Mouse (Mus musculus) kidney, adult 10 weeks (tissue): Measurements from ENCODE around the gene Aadacl2. TPM values are rescaled to one million over a fixed set of nuclear protein-coding genes. Genes with fewer than 3 reads are reported as not detected.

ENCODE experiments used
- polyA plus RNA-seq: library from polyadenylated mRNA; stranded (reverse); fragments of 350-450 nt; fragmentation: Illumina TruSeq; extraction: RNeasy Lipid Tissue Mini Kit (QIAGEN cat#74804); gene quantifications from one replicate; pipeline ENCODE4 v1.2.3, GENCODE M21; 2014; ENCODE audit warnings: low read depth, low replicate concordance

Gene Aadacl2
- polyA plus RNA-seq = not detected

GRCm38 (mm10) chr3:60006443-60006842 is at the start of gene Aadacl2:
Gene Aadacl2, plus strand, starts transcription at chr3:60006743.

GRCm38 (mm10) chr3:60025417-60025816 is 18.9 kb downstream of the Aadacl2 start, which contains the start of gene Aadac:
Gene Aadac, plus strand, starts transcription at chr3:60025717.

Other genes with a start within 250 kb of the Aadacl2 start
- gene Gm8298, start 145.7 kb upstream of the Aadacl2 start, polyA plus RNA-seq = not detected
- not detected for gene C130079G13Rik, start 81.5 kb upstream of the Aadacl2 start, polyA plus RNA-seq
- gene Aadac, start 19.0 kb downstream of the Aadacl2 start, polyA plus RNA-seq = 723 TPM
- gene Sucnr1, start 75.1 kb downstream of the Aadacl2 start, polyA plus RNA-seq = 73.5 TPM